Mouse (Mus musculus) G1E (cell line): ENCODE results near the gene Metrn. TPM values are rescaled to one million over a fixed set of nuclear protein-coding genes. Genes with fewer than 3 reads are reported as not detected.

Source experiments
- ATAC-seq: 2 replicates; pipeline ENCODE4 v1.8.0; 2016; ENCODE audit warnings: mild to moderate bottlenecking; ENCODE audit not compliant: insufficient number of reproducible peaks, poor library complexity, low FRiP score, severe bottlenecking; ENCODE audit errors: extremely low read depth
- DNase-seq: peaks from one replicate; pipeline ENCODE4 v3.0.0; 2012; ENCODE audit warnings: low spot score
- H3K27me3 ChIP-seq: 2 replicates; pipeline ENCODE4 v1.6.1; 2012; ENCODE audit warnings: mild to moderate bottlenecking, low read length, inconsistent platforms; ENCODE audit not compliant: insufficient read depth
- H3K36me3 ChIP-seq: replicated peaks from 2 replicates; pipeline ENCODE3; 2012; ENCODE audit warnings: mild to moderate bottlenecking, inconsistent platforms
- H3K4me1 ChIP-seq: 2 replicates; pipeline ENCODE4 v1.6.1; 2012; ENCODE audit warnings: low read depth, low read length, inconsistent platforms, mixed read lengths; ENCODE audit not compliant: insufficient read depth
- H3K4me3 ChIP-seq: 2 replicates; pipeline ENCODE4 v1.5.1; 2012; ENCODE audit warnings: low read depth, mild to moderate bottlenecking, inconsistent platforms, low read length, moderate library complexity, mixed read lengths
- H3K9me3 ChIP-seq: replicated peaks from 2 replicates; pipeline ENCODE4 v1.6.1; 2012; ENCODE audit warnings: inconsistent platforms
- CTCF ChIP-seq: IDR thresholded peaks from 2 replicates; pipeline ENCODE4 v1.5.1; 2012; ENCODE audit warnings: low read depth, low read length, inconsistent platforms, mixed read lengths
- GATA1 ChIP-seq: IDR thresholded peaks from 2 replicates; pipeline ENCODE4 v1.6.1; 2012; ENCODE audit warnings: borderline replicate concordance, low read length, inconsistent platforms, mixed read lengths
- GATA2 ChIP-seq: IDR thresholded peaks from 2 replicates; pipeline ENCODE4 v1.6.1; 2012; ENCODE audit warnings: low read depth, low read length, inconsistent platforms, borderline replicate concordance
- POLR2AphosphoS5 ChIP-seq: IDR thresholded peaks from 2 replicates; pipeline ENCODE4 v1.6.1; 2012; ENCODE audit warnings: low read depth, low read length, inconsistent platforms; ENCODE audit not compliant: insufficient replicate concordance
- TAL1 ChIP-seq: conservative IDR thresholded peaks from 2 replicates; pipeline ENCODE4 v1.6.1; 2012; ENCODE audit warnings: low read depth, low read length, inconsistent platforms, mixed read lengths
- polyA plus RNA-seq: library from polyadenylated mRNA; stranded (reverse); fragments of >175 nt; gene quantifications from 2 replicates; pipeline ENCODE4 v1.2.3, GENCODE M21; 2012
- total RNA-seq, 2 experiments: library from RNA; stranded (forward) in 1 of 2; stranded (reverse) in 1 of 2; fragments of 200-1000 nt in 1 of 2; fragments of >200 nt in 1 of 2; fragmentation: Nextera tagmentation in 1 of 2; gene quantifications; 2 replicates each; pipeline ENCODE4 v1.2.3; 2014 to 2017

Gene Metrn
- total and polyA plus RNA-seq, 3 experiments: 19.7 to 129 (median 22.3) TPM

DNA sequence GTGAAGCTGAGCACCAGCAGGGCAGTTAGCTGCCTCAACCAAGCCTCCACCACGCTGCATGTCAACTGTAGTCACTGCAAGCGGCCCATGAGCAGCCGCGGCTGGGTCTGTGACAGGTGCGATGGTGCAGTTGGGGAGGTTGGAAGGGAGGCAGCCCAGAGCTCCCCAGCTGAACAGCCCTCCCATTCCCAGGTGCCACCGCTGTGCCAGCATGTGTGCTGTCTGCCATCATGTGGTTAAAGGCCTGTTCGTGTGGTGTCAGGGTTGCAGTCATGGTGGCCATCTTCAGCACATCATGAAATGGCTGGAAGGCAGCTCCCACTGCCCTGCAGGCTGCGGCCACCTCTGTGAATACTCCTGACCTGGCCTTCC is 31.3 kb upstream of the Metrn start:
- peaks cover 81% of the 10 kb centered on the region for H3K36me3 ChIP-seq
- H3K4me3 ChIP-seq: no peak overlapping the region; the same call in 1 of the 2 replicates
- H3K4me1 ChIP-seq: peaks cover 81% of the 10 kb centered on the region
- DNase-seq (no peak), ATAC-seq (no peak)
- no peak for TF ChIP-seq GATA1
- no peak for TF ChIP-seq GATA2
- no peak for TF ChIP-seq TAL1
- TF ChIP-seq CTCF: no peak
- TF ChIP-seq POLR2AphosphoS5: peak; percentile 33; the same call in 1 of the 2 replicates
- no peaks in the 10 kb centered on the region for H3K27me3 ChIP-seq
- no peaks in the 10 kb centered on the region for H3K9me3 ChIP-seq

- Histone ChIP-seq H3K9me3 (no peaks in the 10 kb centered on the region), H3K36me3 (peaks cover 81% of the 10 kb centered on the region), H3K4me1 (peaks cover 84% of the 10 kb centered on the region), H3K27me3 (no peaks in the 10 kb centered on the region), H3K4me3 (peak overlapping the region; percentile 21; the same call in 1 of the 2 replicates)
- no peak for ATAC-seq
- DNase-seq: no peak
- TF ChIP-seq GATA1 (no peak), TAL1 (no peak), GATA2 (no peak), CTCF (no peak), POLR2AphosphoS5 (no peak)
These were observed 30.7 kb upstream of the Metrn start for GRCm38 (mm10) chr17:25827546-25828222.

DNA sequence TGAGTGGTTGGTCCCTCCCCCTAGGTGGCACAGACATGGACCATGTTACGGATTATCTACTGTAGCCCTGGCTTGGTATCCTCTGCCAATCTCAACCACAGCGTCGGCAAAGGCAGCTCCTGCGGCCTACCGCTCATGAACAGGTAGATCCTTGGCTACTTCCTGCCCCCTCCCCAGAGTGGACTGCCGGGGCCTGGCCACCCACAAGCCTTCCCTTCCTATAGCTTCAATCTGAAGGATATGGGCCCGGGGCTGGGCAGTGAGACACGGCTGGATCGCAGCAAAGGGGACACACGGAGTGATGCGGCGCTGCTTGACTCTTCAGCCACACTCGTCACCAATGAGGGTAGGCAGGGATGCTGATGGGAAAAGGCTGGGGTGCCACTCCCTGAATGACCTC is 30.1 kb upstream of the Metrn start:
- Histone ChIP-seq H3K9me3 (no peaks in the 10 kb centered on the region), H3K27me3 (no peaks in the 10 kb centered on the region), H3K4me1 (peaks cover 85% of the 10 kb centered on the region), H3K4me3 (no peak overlapping the region), H3K36me3 (peaks cover 80% of the 10 kb centered on the region)
- ATAC-seq (no peak), DNase-seq (no peak)
- TF ChIP-seq POLR2AphosphoS5: no peak
- no peak for TF ChIP-seq TAL1
- TF ChIP-seq CTCF: no peak
- no peak for TF ChIP-seq GATA2
- TF ChIP-seq GATA1: no peak

DNA sequence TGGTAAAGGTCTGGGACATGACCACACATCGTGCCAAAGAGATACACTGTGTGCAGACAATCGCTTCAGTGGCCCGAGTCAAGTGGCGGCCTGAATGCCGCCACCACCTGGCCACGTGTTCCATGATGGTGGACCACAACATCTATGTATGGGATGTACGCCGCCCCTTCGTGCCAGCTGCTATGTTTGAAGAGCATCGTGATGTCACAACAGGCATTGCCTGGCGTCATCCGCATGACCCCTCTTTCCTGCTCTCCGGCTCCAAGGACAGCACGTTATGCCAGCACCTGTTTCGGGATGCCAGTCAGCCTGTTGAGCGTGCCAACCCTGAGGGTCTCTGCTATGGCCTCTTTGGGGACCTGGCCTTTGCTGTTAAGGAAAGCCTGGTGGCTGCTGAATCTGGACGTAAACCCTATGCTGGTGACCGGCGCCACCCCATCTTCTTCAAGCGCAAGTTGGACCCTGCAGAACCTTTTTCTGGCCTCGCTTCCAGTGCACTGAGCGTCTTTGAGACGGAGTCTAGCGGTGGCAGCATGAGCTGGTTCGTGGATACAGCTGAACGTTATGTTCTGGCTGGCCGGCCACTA is 29.1 kb upstream of the Metrn start:
- Histone ChIP-seq H3K9me3 (no peaks in the 10 kb centered on the region), H3K4me3 (peak overlapping the region; percentile 9; the same call in 1 of the 2 replicates), H3K36me3 (peaks cover 71% of the 10 kb centered on the region), H3K4me1 (peaks cover 76% of the 10 kb centered on the region), H3K27me3 (no peaks in the 10 kb centered on the region)
- ATAC-seq: no peak
- TF ChIP-seq TAL1 (no peak), GATA2 (no peak), GATA1 (no peak), POLR2AphosphoS5 (no peak), CTCF (no peak)
- DNase-seq: no peak

- TF ChIP-seq POLR2AphosphoS5: no peak
- TF ChIP-seq GATA2: no peak
- no peak for TF ChIP-seq CTCF
- no peak for TF ChIP-seq GATA1
- TF ChIP-seq TAL1: no peak
- peaks cover 63% of the 10 kb centered on the region for H3K36me3 ChIP-seq
- no peaks in the 10 kb centered on the region for H3K9me3 ChIP-seq
- peaks cover 5% of the 10 kb centered on the region for H3K27me3 ChIP-seq
- no peak for DNase-seq
- peak overlapping the region; percentile 78; the same call in 1 of the 2 replicates for H3K4me3 ChIP-seq
- H3K4me1 ChIP-seq: peaks cover 69% of the 10 kb centered on the region
- no peak for ATAC-seq
These were observed 28.4 kb upstream of the Metrn start for GRCm38 (mm10) chr17:25825311-25825710.

DNA sequence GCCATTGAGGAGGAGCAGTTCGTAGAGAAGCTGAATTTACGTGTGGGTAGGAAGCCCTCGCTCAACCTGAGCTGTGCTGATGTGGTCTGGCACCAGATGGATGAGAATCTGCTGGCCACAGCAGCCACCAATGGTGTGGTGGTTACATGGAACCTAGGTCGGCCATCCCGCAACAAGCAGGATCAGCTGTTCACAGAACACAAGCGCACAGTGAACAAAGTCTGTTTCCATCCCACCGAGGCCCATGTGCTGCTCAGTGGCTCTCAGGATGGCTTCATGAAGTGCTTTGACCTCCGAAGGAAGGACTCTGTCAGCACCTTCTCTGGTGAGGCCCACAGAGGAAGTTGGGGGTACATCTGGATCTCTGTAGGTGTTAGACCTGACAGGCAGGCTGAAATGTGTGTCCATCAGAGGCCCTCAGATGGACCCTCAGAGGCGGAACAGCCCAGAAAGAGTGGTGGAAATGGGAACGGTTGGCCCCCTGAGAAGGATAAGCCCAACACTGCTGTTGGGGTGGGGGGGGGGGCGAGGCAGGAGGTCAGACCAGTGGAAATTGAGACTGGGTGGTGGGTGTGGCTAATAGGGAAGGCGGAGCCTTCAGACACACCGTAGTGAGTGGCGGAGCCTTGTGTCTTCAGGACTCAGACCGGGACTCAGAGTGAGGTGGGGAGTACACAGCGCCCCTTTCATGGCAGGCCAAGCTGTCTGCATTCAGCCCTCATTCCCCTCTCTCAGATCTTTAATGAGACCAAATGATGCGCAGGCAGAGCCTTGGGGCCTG is 27.6 kb upstream of the Metrn start:
- H3K4me1 ChIP-seq: peaks cover 65% of the 10 kb centered on the region
- ATAC-seq (no peak), DNase-seq (peak; percentile 57)

More for the DNA sequence above, 27.6 kb upstream of the Metrn start:
- Histone ChIP-seq H3K27me3 (peaks cover 13% of the 10 kb centered on the region), H3K9me3 (no peaks in the 10 kb centered on the region), H3K4me3 (peak overlapping the region; percentile 78), H3K36me3 (peaks cover 55% of the 10 kb centered on the region)
- no peak for TF ChIP-seq GATA1
- no peak for TF ChIP-seq GATA2
- no peak for TF ChIP-seq TAL1
- no peak for TF ChIP-seq POLR2AphosphoS5
- no peak for TF ChIP-seq CTCF
